20 mouse cellular contexts compared by ENCODE assay signal in genomic region chr1:77440512-77440911, GRCm38 (mm10).
DNase-seq lines count a peak whose midpoint lies in the region; ATAC-seq and TF ChIP-seq lines count a peak whose summit lies in the region.
"Had no signal": no experiment of that assay in that cellular context is flagged by ENCODE, and none has a peak within 500 bp of the region (broad histone marks: within the 10 kb centered on the region; RNA-seq: fewer than 3 reads in every experiment).

No protein-coding gene starts in this region.

- no peak for TF ChIP-seq CTCF in forebrain, postnatal 0 days (IDR thresholded peaks at IDR 0.05; ENCODE audit: low read depth)

- no peak overlapping the region for H3K4me2 ChIP-seq in forebrain, embryonic 12.5 days
- no peak overlapping the region for H3K4me2 ChIP-seq in forebrain, postnatal 0 days (ENCODE audit: low read depth)
- H3K4me2 ChIP-seq in kidney, embryonic 14.5 days (replicated peaks; ENCODE audit: low read depth, low read length) = no peak overlapping the region
- peak overlapping the region; percentile 3; the same call in 1 of the 2 replicates for H3K4me2 ChIP-seq in neural tube, embryonic 12.5 days (replicated peaks)
- H3K4me2 ChIP-seq: heart, embryonic 11.5 days; limb, embryonic 15.5 days; liver, embryonic 15.5 days; midbrain, embryonic 12.5 days had no signal

- H3K27ac ChIP-seq in forebrain, embryonic 12.5 days = peak overlapping the region; percentile 21; the same call in 1 of the 2 replicates
- no peak overlapping the region for H3K27ac ChIP-seq in forebrain, postnatal 0 days (ENCODE audit: low read depth, low read length)
- no peak overlapping the region for H3K27ac ChIP-seq in kidney, embryonic 14.5 days (ENCODE audit: low read depth, low read length)
- no peak overlapping the region for H3K27ac ChIP-seq in neural tube, embryonic 12.5 days
- H3K27ac ChIP-seq: limb, embryonic 15.5 days; liver, embryonic 15.5 days; midbrain, embryonic 12.5 days had no signal

- WGBS in forebrain, embryonic 12.5 days = 6% methylated on average over 10 of the region's 10 CpGs
- 19% methylated on average over 10 of the region's 10 CpGs for WGBS in forebrain, postnatal 0 days
- WGBS in kidney, embryonic 14.5 days = 25% methylated on average over 10 of the region's 10 CpGs
- WGBS in neural tube, embryonic 12.5 days = 11% methylated on average over 10 of the region's 10 CpGs

- H3K36me3 ChIP-seq in forebrain, embryonic 12.5 days (replicated peaks) = peaks cover 21% of the 10 kb centered on the region
- H3K36me3 ChIP-seq in forebrain, postnatal 0 days (ENCODE audit: insufficient read depth) = no peaks in the 10 kb centered on the region; the same call in 1 of the 2 replicates
- peaks cover 7% of the 10 kb centered on the region; the same call in 1 of the 2 replicates for H3K36me3 ChIP-seq in kidney, embryonic 14.5 days (ENCODE audit: control insufficient read depth, insufficient read depth, low read length)
- peaks cover 14% of the 10 kb centered on the region for H3K36me3 ChIP-seq in neural tube, embryonic 12.5 days
- H3K36me3 ChIP-seq: liver, embryonic 15.5 days had no signal

- H3K4me3 ChIP-seq in forebrain, embryonic 12.5 days (replicated peaks) = no peak overlapping the region
- H3K4me3 ChIP-seq in forebrain, postnatal 0 days (ENCODE audit: low read depth, low read length) = no peak overlapping the region
- H3K4me3 ChIP-seq in kidney, embryonic 14.5 days (ENCODE audit: low read length) = no peak overlapping the region
- no peak overlapping the region for H3K4me3 ChIP-seq in neural tube, embryonic 12.5 days
- H3K4me3 ChIP-seq: limb, embryonic 15.5 days; liver, embryonic 15.5 days; midbrain, embryonic 12.5 days; myocyte had no signal

- no peaks in the 10 kb centered on the region for H3K9me3 ChIP-seq in forebrain, embryonic 12.5 days
- H3K9me3 ChIP-seq in forebrain, postnatal 0 days (ENCODE audit: low read length) = no peaks in the 10 kb centered on the region
- H3K9me3 ChIP-seq in kidney, embryonic 14.5 days (ENCODE audit: control insufficient read depth, low read length) = no peaks in the 10 kb centered on the region
- H3K9me3 ChIP-seq in neural tube, embryonic 12.5 days = no peaks in the 10 kb centered on the region
- H3K9me3 ChIP-seq: limb, embryonic 15.5 days; liver, embryonic 15.5 days; midbrain, embryonic 12.5 days had no signal

- no peaks in the 10 kb centered on the region for H3K27me3 ChIP-seq in forebrain, embryonic 12.5 days
- no peaks in the 10 kb centered on the region for H3K27me3 ChIP-seq in forebrain, postnatal 0 days (ENCODE audit: insufficient read depth, low read length)
- no peaks in the 10 kb centered on the region for H3K27me3 ChIP-seq in kidney, embryonic 14.5 days (ENCODE audit: control insufficient read depth, insufficient read depth, low read length)
- H3K27me3 ChIP-seq in neural tube, embryonic 12.5 days (replicated peaks) = no peaks in the 10 kb centered on the region
- H3K27me3 ChIP-seq: CH12.LX; limb, embryonic 15.5 days; liver, embryonic 15.5 days had no signal

- ATAC-seq in forebrain, embryonic 12.5 days (ENCODE audit: low FRiP score) = no peak
- no peak for ATAC-seq in forebrain, postnatal 0 days
- peak; percentile 28; the same call in 1 of the 2 replicates for ATAC-seq in kidney, embryonic 14.5 days (ENCODE audit: low FRiP score, low TSS enrichment)
- no peak for ATAC-seq in neural tube, embryonic 12.5 days (ENCODE audit: low FRiP score, low read depth)

- no peak for DNase-seq in forebrain, postnatal 0 days
- no peak for DNase-seq in kidney, adult 8-10 months
- no peak for DNase-seq in neural tube, embryonic 10.5 days (ENCODE audit: extremely low spot score, low spot score)
- DNase-seq in spleen, adult 12 weeks (ENCODE audit: low spot score) = no peak
- no peak for DNase-seq in right cerebral cortex, postnatal 4 days
- DNase-seq: adrenal gland, adult 2 months; cerebellum, adult 8-10 months; heart, postnatal 10 days; kidney, postnatal 10 days; retina, postnatal 1 day; thymus, postnatal 14 days had no signal

- no peak overlapping the region for H3K9ac ChIP-seq in forebrain, embryonic 12.5 days
- H3K9ac ChIP-seq in forebrain, postnatal 0 days = no peak overlapping the region
- H3K9ac ChIP-seq in kidney, embryonic 14.5 days (ENCODE audit: low read depth, low read length) = no peak overlapping the region
- H3K9ac ChIP-seq in neural tube, embryonic 12.5 days = no peak overlapping the region
- H3K9ac ChIP-seq: limb, embryonic 15.5 days; liver, embryonic 15.5 days; midbrain, embryonic 12.5 days had no signal

- peaks cover 54% of the 10 kb centered on the region for H3K4me1 ChIP-seq in forebrain, embryonic 12.5 days
- no peaks in the 10 kb centered on the region; the same call in none of the 2 replicates for H3K4me1 ChIP-seq in forebrain, postnatal 0 days (ENCODE audit: insufficient read depth)
- 0 out of 2 replicates have a peak, but pooled peaks cover 4% of the 10 kb centered on the region for H3K4me1 ChIP-seq in kidney, embryonic 14.5 days (ENCODE audit: control insufficient read depth, insufficient read depth, low read length)
- H3K4me1 ChIP-seq in neural tube, embryonic 12.5 days = peaks cover 34% of the 10 kb centered on the region
- H3K4me1 ChIP-seq: liver, embryonic 15.5 days had no signal
